Mouse (Mus musculus) mature B cell (primary cell): ENCODE measurements at regions not wholly inside any gene's neighbourhood (a gene's known extent, or its start where the extent isn't known, plus 50 kb on each side); places are given as distances from the start of the nearest gene placed in this dataset.

ENCODE experiments used
- in situ Hi-C: fragments of 300-500 bp; cut with MboI; formaldehyde crosslinking; loops from 2 replicates; pipeline ENCODE4 v1.14.3; 2019

GRCm38 (mm10) chr8:34549786-34550185 lies 438.2 kb upstream of the Gm10131 start:
- in situ Hi-C loops: no loop called here

GRCm38 (mm10) chr8:34546815-34547214 lies 435.3 kb upstream of the Gm10131 start:
- in situ Hi-C loops: no loop called here

GRCm38 (mm10) chr8:34542361-34543038 lies 431.0 kb upstream of the Gm10131 start:
- in situ Hi-C loops: no loop called here

- in situ Hi-C loops: no loop called here
Observed at GRCm38 (mm10) chr8:34539232-34539631, 427.7 kb upstream of the Gm10131 start.

GRCm38 (mm10) chr8:34535434-34535833 lies 423.9 kb upstream of the Gm10131 start:
- in situ Hi-C loops: no loop called here

GRCm38 (mm10) chr8:34533421-34533820 lies 421.9 kb upstream of the Gm10131 start:
- in situ Hi-C loops: no loop called here

GRCm38 (mm10) chr8:34530896-34531679 lies 419.6 kb upstream of the Gm10131 start:
- in situ Hi-C loops: no loop called here

GRCm38 (mm10) chr8:34530046-34530445 lies 418.5 kb upstream of the Gm10131 start:
- in situ Hi-C loops: no loop called here

- in situ Hi-C loops: no loop called here
Observed at GRCm38 (mm10) chr8:34529452-34529851, 417.9 kb upstream of the Gm10131 start.

GRCm38 (mm10) chr8:34528213-34528612 lies 416.7 kb upstream of the Gm10131 start:
- in situ Hi-C loops: no loop called here

- in situ Hi-C loops: no loop called here
Observed at GRCm38 (mm10) chr8:34525231-34525630, 413.7 kb upstream of the Gm10131 start.

- in situ Hi-C loops: no loop called here
Observed at GRCm38 (mm10) chr8:34523849-34524248, 412.3 kb upstream of the Gm10131 start.

- in situ Hi-C loops: no loop called here
Observed at GRCm38 (mm10) chr8:34521316-34521715, 409.8 kb upstream of the Gm10131 start.

GRCm38 (mm10) chr8:34520664-34521063 lies 409.1 kb upstream of the Gm10131 start:
- in situ Hi-C loops: no loop called here

- in situ Hi-C loops: no loop called here
Observed at GRCm38 (mm10) chr8:34513459-34514090, 402.0 kb upstream of the Gm10131 start.

- in situ Hi-C loops: no loop called here
Observed at GRCm38 (mm10) chr8:34505829-34506555, 394.5 kb upstream of the Gm10131 start.

GRCm38 (mm10) chr8:34505102-34505501 lies 393.6 kb upstream of the Gm10131 start:
- in situ Hi-C loops: no loop called here

- in situ Hi-C loops: no loop called here
Observed at GRCm38 (mm10) chr8:34502606-34503162, 391.1 kb upstream of the Gm10131 start.

- in situ Hi-C loops: loop anchor here (25.0 kb wide), 1 partner anchor 312 kb away; no protein-coding TSS in a partner anchor
Observed at GRCm38 (mm10) chr8:34499196-34499595, 387.7 kb upstream of the Gm10131 start.

GRCm38 (mm10) chr8:34496751-34497150 lies 385.2 kb upstream of the Gm10131 start:
- in situ Hi-C loops: loop anchor here (25.0 kb wide), 1 partner anchor 309 kb away; no protein-coding TSS in a partner anchor

GRCm38 (mm10) chr8:34495974-34496373 lies 384.4 kb upstream of the Gm10131 start:
- in situ Hi-C loops: loop anchor here (25.0 kb wide), 1 partner anchor 309 kb away; no protein-coding TSS in a partner anchor
